Mouse (Mus musculus) layer of hippocampus, adult 9-11 months (tissue): ENCODE measurements around the gene Phf19.

Source experiments
- DNase-seq: peaks from one replicate; pipeline ENCODE4 v3.0.0; 2022

Phf19 gene

DNA sequence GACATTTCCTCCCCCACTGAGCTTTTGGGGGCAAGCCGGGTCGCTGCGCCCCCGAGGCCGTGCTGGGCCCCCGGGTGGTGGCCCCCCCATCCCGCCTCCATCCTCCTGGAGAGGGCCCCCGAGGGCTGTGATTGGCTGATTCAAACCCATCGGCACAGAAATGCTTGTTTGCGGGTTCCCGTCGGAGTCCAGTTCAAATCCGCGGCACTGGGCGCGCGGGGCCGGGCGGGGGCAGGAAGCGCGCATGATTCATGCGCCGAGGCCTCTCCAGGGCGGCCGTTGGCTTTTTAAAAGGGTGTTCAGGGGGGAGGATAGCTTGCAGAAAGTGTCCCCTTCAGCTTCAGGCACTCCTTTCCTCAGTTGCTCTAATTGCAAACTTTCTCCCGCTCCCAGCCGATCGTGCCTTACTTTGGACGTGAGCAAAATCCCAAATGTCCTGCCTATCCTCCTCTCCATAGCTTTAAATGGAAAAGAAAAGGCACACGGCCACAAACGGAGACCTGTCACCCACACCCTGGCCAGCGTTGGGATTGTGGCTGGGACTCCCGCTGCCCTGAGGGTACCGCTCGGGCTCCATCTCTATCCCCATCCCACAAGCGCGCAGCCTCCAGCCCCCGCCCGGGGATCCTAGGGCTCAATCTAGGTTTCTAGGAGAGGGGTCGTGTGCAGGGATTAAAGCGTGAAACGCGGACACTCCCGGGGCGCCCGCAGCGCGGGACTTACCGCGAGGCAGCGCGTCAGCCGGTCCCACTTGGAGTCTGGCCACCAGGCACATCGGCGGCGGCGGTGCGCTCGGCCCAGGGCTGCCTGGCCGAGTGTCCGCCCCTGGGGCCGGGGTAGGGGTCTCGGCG, at the start of gene Phf19:
Gene Phf19, minus strand, starts transcription at position 809 of the 851 bp plus-strand sequence.
- DNase-seq: no peak

DNA sequence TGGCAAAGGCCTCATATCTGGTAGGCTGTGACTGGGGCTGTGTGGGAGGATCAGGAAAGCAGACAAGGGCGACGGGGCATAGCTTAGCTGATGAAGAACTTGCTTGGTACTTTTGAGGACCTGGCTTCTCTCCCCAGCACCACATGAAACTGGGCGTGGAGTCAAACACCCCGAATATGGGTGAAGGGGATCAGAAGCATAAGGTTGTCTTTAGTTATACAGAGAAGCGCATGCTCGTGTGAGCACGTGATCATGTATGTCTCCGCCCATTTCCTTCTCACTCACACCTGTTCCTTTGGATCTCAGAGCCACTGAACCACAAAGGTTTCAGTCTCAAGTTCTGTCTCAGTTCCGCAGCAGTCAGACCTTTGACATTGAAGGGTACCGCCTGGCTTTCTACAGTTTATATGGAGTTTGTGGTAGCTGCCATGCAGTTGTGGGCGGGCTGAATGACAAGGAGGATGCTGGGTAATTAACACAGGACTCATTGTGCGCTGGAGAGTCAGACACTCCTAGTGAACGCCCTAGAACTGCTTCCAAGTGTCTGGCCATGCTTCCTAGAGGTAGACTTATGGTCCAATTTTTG, 49.6 kb upstream of the Phf19 start:
- no peak for DNase-seq

DNA sequence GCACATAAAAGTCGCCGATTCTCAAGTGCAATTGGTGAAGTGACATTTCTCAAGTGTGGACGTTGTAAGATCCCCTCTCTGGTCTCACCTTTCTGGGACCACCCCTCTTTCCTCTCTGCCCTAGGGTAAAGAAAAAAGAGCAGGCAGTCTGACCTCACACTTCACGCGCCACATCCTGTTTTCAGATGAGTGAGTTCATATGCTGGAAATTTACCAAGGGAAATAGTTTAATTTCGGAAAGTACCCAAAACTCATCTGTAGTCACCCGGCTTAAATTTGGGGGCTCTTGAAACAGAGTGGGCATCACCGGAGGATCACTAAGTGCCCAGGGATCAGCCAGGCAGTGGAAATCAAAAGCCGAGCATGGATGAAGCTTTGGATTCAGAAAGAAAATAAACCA, 49.1 kb upstream of the Phf19 start:
- DNase-seq: no peak

DNA sequence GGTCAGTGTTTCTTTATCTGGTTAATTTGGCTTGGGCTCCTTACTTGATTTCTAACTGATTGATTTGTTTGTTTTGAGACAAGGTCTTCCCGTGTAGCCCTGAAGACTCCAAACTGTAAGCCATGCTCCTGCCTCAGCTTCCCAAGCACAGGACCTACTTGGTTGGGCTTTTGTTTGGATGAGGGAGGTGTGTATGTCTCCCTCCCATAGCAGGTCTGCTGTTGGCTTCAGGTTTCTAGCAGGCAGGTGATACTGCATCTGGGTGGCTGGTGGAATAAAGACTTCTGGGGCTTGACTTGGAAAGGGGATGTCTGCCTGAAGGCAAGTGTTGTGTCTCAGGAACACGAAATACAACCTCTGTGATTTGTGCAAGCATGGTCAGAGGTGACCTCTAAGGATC, 48.4 kb upstream of the Phf19 start:
- DNase-seq: no peak

DNA sequence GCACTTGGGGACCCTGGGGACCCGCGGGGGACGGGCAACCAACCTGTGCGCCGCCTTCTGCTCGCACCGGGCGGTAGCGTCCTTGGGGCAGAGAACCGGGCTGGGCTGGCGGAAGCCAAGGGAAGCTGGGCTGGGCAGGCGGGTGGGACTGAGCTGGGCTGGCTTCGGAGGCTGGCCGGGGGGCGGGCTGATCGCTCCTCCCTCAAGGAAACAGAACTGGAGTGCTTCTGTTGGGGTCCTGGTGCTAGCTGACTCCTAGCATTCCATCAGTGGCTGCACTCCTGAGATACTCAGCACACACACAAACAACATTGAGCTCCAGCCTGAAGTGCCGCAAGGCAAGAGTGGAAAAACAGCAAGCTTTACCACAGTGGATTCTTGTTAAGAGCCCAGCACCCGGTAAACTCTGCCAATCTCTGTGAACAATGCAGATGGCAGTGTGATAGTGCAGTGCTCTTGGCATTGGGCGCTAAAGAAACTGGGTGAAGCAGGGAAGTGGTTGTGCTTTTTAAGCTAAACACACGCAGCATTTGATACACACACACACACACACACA, 47.7 kb upstream of the Phf19 start, which contains the start of gene Traf1:
Gene Traf1, minus strand, starts transcription at position 292 of the 556 bp plus-strand sequence.
- no peak for DNase-seq

DNA sequence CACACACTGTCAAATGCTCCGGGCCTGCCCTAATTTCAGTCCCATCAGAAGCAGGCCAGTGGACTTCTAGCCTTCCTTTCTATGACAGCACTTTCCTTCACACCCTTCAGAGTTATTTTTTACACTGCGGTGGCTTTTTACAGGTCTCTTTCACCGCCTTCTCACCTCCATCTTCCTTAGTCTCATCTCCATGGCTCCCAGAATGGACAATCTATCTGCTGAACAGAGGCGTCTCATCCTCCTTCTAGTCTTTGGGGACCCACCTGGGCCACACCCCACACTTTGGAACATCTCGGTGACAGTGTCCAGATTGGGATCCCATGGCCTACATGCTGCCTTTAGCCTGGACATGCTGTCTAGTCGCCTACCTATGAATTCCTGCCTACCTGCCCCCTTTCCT, 47.1 kb upstream of the Phf19 start:
- DNase-seq: no peak

DNA sequence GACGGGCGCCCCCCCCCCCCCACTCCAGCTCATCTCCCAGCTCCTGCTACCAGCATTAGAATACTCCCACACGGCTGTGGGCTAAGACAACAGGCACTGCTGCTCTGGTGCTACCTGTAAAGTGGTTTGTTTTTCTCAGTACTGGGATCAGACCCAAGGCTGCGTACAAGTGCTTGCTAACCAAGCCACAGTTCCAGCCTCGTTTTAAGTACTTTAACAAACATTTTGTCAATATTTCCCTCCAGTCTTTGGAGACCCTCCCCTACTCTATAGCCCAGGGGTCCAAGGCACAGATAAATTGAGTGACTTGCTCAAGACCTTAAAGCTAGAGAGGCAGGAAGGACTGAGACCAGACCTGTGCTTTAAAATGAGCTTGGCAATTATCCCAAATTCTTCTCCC, 46.6 kb upstream of the Phf19 start:
- DNase-seq: peak; percentile 57

DNA sequence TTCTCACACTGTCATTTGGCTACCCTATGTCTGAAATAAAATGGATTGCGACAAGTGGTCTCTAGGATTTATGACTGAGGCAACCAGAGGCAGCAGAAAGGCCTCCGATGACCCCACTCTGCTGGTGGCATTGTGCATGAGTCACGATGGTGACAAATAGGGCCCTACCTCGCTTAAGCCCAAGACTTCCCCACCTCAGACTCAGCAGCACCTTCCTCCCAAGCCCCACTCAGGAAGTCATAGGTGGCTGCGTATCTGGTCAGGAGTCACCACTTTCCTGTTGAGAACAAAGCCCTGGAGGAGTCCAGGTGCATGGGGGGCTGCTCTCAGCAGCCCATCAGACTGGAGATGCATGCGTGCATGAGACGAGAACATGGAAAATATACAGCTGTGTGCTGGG, 44.8 kb upstream of the Phf19 start:
- DNase-seq: no peak

DNA sequence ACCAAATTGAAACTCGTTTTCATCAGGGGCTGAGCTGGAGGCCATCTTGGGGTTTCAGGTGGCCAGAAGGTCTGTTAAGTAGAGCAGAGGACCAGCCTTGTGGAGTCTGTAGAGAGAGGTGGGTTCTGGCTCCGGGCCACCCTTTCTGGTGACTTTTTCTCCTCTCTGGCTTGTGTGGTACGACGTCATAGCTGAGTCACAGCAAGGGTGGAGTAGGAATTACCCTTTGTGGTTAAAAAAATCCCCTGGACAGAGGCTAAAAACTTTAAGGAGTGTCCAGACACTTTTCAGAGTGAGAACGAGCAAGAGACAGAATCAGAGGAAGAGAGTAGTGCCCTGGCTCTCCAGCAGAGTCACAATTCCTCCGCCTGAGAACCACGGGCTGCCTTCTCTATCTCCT, 44.2 kb upstream of the Phf19 start:
- DNase-seq: no peak

DNA sequence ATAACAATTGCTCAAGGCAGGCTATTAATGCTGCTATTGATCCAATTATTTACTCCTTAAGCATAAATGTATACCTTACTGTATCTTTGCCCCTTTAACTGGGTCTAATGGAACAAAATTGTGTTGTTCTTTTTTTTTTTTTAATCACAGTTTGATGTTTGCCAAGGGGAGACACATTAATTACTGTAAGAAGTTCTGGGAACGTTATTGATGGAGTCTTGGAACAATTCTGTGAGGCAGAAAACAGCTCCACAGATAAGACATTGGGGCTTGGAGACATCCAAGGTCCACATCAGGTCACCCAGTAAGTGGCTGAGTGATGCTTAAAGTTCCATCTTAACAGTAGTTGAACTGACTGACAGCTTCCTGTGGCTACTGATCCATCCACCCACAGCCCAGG, 43.6 kb upstream of the Phf19 start:
- no peak for DNase-seq

DNA sequence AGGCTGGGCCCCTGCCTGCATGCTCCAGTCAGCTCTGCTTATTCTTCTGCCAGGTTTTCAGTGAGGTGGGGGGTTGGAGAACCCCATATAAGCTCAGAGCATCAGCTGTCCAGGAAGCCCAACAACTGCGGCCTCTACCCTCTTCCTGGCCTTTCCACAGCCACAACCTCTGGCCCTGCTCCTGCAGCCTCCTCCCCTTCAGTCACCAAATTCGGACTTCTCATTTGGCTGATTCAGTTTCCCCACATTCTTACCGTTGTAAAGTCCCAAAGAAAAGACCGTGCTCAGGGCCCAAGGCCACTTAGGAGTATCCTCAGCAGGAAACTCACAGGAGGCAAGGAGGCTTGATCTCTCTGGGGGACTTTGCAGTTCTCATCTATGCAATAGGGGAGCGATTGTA, 43.1 kb upstream of the Phf19 start:
- DNase-seq: no peak

DNA sequence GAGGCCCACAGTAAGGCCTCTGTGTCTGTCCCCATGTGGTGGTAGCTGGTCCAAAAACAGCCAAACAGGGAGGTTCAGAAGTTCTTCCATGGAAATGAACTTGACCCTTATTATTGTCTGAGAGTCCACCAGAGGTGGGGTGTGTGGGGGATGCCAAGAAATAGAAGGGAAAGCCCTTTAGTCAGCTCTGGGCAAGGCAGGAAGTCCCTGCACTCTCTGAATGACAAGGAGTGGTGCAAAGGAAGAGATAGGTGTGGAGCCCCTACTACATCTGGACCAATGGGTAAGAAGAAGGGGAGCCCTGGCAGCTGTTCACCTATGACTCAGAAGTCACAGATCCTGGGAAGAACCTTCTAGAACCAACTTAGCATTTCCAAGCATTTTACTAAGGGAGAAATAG, 40.5 kb upstream of the Phf19 start:
- no peak for DNase-seq

DNA sequence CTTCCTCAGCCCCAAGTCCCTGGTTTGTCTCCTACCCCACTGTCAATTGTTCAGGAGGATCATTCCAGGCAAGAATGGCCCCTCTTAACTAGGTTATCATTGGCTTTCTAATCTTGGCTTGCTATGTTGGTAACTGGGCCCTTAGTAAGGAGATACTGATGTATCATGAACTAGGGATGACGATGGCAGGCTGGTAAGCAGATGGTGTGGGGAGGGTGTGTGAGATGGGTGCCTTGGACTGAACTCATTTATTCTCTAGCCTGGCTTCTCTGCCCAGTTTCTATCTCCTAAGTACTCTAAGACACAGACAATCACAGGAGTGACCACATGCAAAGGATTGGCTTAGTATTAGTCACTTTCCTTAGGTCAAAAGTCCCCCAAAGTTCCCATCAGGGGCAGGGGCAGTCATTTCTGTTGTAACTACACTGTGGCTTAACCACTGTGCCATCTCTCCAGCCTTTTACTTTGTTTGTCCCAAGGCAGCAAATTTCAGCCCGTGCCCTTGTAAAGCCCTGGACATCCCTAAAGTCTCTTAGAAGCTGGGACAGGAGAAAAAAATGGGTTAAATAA, 39.8 kb upstream of the Phf19 start:
- DNase-seq: peak; percentile 39

DNA sequence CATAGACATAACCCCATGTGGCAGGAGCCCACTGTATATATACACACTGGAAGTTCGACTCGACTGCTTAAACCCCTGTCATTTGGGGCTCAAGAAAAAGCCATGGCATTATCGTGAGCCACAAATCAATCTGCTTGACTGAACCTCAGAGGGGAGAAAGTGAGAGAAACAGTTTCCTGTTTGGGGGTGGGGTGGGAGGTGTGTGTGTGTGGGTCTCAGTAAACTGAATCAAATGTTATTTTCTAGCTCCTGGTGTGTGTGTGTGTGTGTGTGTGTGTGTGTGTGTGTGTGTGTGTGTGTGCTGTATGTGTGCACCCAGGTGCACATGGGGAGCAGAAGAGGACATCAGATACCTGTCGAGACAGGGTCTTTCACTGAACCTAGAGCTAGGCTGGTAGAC, 39.2 kb upstream of the Phf19 start:
- no peak for DNase-seq

DNA sequence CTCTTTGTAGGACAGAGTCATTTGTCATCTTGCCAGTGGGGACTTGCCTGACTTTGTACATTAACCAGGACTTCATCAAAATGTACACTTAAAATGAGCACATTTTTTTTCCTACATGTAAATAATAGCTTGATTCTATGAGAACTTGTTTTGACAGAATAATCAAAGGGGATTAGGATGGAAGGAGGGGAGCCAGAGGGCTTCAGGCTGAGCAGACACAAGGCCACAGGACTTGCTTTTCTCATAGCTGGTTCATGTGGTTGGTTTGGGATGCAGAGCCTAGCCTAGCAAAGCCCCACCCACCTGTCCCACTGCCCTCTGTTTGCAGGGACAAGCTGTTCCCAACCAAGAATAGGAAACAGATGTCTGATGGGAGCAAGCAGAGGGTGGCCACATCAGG, 37.6 kb upstream of the Phf19 start:
- DNase-seq: no peak

DNA sequence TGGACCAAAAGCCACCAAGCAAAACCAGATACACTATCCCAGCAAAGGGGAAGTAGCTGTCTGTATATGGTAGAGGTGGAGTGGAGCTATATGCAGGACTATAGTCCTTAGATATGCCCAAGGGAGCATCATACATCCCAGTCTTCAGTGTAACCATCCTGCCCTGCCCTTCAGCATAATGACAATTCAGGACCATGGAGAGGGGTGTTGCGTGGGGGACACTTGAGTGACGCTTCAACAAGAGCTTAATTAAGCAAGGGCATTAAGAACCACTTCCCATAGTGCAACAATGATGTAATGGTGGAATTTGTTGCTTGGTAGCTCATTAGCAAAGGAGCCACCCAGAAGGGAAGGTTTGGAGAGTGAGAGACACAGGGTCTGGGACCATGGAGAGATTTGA, 34.8 kb upstream of the Phf19 start:
- no peak for DNase-seq

DNA sequence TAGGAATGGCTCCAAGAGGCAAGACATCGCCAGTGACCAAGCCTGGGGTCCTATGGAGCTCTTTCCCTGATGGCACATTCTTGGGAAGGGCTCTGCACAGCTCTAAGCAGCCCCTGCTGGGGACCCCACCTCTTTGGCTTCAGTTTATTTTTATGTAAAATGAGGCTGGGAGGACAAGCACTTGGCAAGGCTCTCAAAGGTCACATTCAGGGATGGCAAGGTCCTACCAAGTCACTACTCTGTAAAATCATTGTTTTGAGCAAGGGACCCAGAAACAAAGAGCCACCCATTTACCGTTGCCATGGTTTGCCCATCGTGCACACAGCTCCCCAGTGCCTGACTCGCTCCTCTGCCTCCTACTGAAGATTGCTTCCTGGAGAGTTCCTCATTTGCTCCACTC, 32.2 kb upstream of the Phf19 start:
- no peak for DNase-seq

DNA sequence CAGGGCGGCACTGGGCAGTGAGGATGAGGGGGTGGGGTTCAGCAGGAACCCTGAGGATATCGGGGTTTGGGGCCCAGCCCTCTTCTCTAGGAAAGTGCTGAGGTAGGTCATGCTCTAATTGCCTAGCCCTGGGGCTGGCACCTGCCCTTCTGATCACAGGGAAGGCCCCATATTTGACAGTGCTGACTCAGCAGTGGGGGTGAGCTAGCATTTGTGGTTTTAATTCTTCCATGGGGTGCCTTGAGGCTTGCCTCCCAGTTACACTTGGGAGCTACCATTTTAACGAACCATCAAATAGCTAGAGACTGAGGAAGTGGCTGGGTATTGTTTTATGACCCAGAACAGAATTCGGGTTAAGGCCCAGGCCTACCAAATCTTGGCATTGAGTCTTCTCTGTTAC, 31.8 kb upstream of the Phf19 start:
- DNase-seq: no peak

DNA sequence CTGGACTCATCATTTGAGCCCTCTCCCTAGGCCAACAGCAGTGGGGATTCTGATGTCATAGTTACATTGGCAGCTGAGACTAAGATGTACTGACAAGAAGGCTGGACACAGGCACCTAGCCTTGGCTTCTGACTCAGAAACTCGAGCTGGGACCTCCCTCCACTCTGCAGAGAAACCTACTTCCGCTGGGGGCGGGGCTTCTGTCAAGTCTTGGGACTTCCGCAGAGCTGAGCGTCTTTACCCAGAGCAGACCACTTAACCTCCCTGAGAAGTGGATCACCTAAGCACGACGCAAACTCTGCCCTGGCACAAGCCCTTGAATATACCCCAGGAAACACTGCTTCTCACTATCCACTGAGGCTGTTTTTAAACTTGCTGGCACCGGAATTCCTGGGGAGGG, 30.9 kb upstream of the Phf19 start:
- DNase-seq: peak; percentile 23

DNA sequence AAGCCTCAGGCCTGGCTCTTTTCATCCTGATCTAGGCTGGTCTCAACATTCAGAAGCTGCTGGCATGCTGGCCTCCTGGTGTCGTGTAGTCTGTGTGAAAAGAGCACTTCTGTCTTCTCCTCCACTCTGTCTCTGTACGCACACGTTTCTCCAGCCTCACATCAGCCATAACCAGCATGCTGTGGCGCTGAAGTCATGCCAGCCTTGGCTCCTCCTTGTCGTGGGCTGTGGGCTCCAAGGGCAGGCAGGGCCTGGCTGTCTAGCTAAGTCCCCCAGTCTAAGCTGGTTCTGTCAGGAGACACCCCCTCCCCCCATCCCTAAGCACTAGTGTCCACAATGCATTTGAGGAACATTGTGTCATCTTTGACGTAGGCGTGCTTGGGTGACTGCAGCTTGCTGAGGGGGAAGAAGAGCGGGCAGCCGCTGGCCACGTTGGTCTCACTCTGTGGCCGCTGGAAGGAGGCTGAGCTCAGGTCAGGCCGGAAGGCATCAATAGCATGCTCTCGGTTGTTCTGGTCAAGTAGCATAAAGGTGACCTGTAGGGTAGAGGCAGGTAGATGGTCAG, 29.8 kb upstream of the Phf19 start:
- DNase-seq: peak; percentile 53

DNA sequence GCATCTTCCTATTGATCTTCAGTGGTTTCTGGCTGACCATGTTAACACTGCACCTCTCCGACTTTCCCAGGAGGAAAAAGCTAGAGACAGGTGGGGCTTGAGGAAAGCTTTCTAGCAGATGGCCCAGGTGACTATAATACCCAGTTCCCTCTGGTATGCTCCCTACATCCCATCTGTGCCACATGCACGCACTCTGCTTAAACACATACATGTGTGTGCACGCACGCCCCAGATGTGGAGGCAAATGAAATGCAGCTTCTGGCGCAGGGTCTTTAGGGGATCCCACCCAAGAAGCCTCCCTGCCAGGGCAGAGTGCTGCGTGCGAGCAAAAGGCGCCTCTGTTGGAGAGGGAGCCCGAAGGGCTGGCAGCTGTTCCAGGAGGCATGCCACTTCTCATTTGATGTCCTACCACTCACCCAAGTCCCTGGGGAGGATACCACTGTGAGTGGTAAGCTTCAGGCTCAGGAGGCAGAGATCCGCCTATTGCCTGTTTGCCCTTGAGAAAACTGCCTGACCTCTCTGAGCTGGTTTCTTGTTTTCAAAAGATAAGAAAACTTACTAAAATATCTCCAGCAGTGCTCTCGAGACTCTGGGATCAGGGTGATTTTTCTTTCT, 27.3 kb upstream of the Phf19 start:
- no peak for DNase-seq

DNA sequence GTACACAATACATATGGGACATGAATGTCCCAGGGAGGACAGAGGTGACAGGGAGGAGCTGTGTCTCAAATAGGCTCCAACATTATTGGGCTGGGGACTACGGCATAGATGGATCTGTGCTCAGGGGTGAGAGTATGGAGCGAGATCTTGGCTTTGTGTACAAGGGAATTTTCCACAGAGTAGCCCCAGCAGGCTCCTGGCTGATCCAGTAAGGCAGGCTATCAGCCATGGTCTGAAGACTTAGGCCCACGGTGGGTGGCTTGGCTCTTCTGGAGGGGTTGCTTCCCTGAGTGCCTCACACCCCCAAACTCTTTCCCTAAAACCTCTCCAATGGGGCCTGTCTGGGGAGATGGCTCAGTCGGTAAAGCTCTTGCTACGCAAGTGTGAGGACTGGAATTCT, 26.4 kb upstream of the Phf19 start:
- DNase-seq: no peak
